Mouse (Mus musculus): ENCODE results near the gene Fance.

GRCm38 (mm10) chr17:28277721-28278120 lies 35.6 kb upstream of the Fance start:
- TF ChIP-seq CTCF (IDR thresholded peaks at IDR 0.05; ENCODE audit: control insufficient read depth, insufficient read depth, insufficient read length) = no peak
- no peak for TF ChIP-seq MAX (IDR thresholded peaks at IDR 0.05)
- no peak for TF ChIP-seq USF1 (IDR thresholded peaks at IDR 0.05; ENCODE audit: low read depth)
- no peak for TF ChIP-seq MYOD1 (IDR thresholded peaks at IDR 0.05; ENCODE audit: control insufficient read depth, insufficient read length, low read depth)

Data from C2C12 (cell line).